Mouse (Mus musculus): ENCODE data around the gene Fam50a. TPM values are rescaled to one million over a fixed set of nuclear protein-coding genes. Genes with fewer than 3 reads are reported as not detected.

Fam50a gene
- total and polyA plus RNA-seq, 2 experiments from 2014 or later = 16.8 to 64.3 TPM

DNA sequence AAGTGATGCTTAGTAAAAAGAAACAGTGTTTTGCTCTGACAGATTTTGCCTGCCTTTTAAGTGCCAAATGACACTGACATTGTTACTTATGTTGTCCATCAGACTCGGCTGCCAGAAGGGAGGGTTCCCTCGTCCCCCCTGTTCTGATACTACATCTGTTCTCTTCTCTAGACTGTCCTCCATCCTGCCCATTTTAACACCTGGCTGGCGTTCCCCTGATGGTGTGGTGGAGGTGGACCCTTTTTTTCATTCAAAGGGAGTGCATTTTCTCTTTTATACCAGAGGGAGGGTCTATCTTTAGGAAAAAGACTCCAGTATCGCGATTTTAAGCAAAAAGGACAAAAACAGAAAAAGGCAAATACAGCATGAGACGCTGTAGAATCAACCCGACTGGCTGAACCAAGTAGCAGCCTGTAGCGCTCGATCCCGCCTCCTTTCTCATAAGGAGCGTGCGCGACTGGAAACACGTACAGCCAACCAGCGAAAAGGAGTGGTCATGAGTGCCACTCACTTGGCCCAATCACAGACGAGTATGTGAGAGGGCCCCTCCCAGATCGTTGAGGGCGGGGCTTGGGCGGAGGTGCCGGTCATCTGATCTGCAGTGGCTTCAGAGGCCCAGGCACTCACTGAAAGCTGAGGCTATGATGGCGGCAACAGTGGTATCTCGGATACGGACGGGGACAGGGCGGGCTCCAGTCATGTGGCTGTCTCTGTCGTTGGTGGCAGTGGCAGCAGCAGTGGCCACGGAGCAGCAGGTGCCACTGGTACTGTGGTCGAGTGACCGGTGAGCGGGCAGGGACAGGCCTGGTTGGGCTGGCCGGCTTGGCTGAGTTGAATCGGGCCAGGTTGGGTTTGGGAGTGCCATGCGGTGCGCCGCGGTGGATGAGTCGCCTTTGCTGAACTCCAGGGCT, 16.0 kb upstream of the Fam50a start, which contains the start of gene Atp6ap1:
Atp6ap1 (plus strand) TSS at position 560 of the 911 bp plus-strand sequence.
- ATAC-seq (peak; percentile 99), DNase-seq (peak; percentile 94)
- 30% methylated on average over 37 of the region's 37 CpGs for WGBS
- H3K27ac ChIP-seq (ENCODE audit: low read depth, low read length) = peak within 1 kb of the TSS; percentile 90
- no peak for TF ChIP-seq CTCF (IDR thresholded peaks at IDR 0.05; ENCODE audit: low read depth)
- H3K27me3 ChIP-seq (ENCODE audit: insufficient read depth, low read length) = no peaks in the 10 kb centered on the region
- H3K9ac ChIP-seq = peak within 1 kb of the TSS; percentile 69
- peaks cover 9% of the 10 kb centered on the region for H3K36me3 ChIP-seq (ENCODE audit: insufficient read depth)
- H3K9me3 ChIP-seq (ENCODE audit: low read length) = no peaks in the 10 kb centered on the region
- no peaks in the 10 kb centered on the region for H3K4me1 ChIP-seq (ENCODE audit: insufficient read depth)
- peak within 1 kb of the TSS; percentile 53 for H3K4me3 ChIP-seq (ENCODE audit: low read depth, low read length)
- peak within 1 kb of the TSS; percentile 56 for H3K4me2 ChIP-seq (ENCODE audit: low read depth)

DNA sequence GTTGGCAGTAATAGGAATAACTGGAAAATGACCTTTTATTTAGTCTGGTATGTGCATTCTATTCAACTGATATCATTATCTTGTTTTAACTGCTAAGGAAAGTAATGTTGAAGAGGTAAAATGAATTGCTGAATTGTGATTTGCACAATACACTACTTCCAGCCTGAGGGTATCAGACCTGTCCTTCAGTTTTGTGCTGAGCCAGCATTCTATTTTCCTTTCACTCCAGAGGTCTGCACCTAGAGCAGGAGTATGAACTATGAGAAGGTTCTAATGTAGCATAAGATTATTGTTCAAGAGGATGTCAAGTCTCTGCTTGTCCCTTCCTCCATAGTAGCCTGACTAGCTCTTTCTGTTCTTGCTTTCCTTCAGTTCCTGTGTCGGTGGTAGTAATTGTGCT, 14.5 kb upstream of the Fam50a start:
- H3K4me3 ChIP-seq (ENCODE audit: low read depth, low read length) = no peak overlapping the region
- H3K36me3 ChIP-seq (ENCODE audit: insufficient read depth) = peaks cover 14% of the 10 kb centered on the region
- H3K9me3 ChIP-seq (ENCODE audit: low read length) = no peaks in the 10 kb centered on the region
- no peaks in the 10 kb centered on the region for H3K4me1 ChIP-seq (ENCODE audit: insufficient read depth)
- ATAC-seq = no peak
- no peaks in the 10 kb centered on the region for H3K27me3 ChIP-seq (ENCODE audit: insufficient read depth, low read length)
- no peak overlapping the region for H3K27ac ChIP-seq (ENCODE audit: low read depth, low read length)
- no peak for DNase-seq
- no peak overlapping the region for H3K4me2 ChIP-seq (ENCODE audit: low read depth)
- no peak overlapping the region for H3K9ac ChIP-seq
- 96% methylated on average over 1 of the region's 1 CpGs for WGBS
- no peak for TF ChIP-seq CTCF (IDR thresholded peaks at IDR 0.05; ENCODE audit: low read depth)

DNA sequence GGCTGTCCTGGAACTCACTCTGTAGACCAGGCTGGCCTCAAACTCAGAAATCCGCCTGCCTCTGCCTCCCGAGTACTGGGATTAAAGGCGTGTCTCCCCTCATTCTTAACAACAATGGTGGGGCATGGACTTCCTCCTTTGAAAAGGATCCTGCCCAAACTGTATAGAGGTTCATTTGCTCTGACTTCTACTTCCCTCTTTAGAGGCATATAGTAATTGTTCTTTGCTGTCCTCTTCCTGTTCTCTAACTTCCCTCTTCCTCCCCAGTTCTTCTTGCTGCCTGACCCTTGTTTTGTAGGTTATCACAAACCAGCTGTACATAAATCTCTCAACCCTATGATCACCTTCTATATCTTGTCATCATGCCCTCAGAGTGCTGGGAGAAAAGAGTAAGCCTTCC, 13.1 kb upstream of the Fam50a start:
- DNase-seq = no peak
- H3K27me3 ChIP-seq (ENCODE audit: insufficient read depth, low read length) = no peaks in the 10 kb centered on the region
- TF ChIP-seq CTCF (IDR thresholded peaks at IDR 0.05; ENCODE audit: low read depth) = no peak
- H3K9me3 ChIP-seq (ENCODE audit: low read length) = no peaks in the 10 kb centered on the region
- H3K9ac ChIP-seq = no peak overlapping the region
- 86% methylated on average over 3 of the region's 3 CpGs for WGBS
- no peak overlapping the region for H3K4me3 ChIP-seq (ENCODE audit: low read depth, low read length)
- no peak overlapping the region for H3K27ac ChIP-seq (ENCODE audit: low read depth, low read length)
- peaks cover 14% of the 10 kb centered on the region for H3K36me3 ChIP-seq (ENCODE audit: insufficient read depth)
- no peak for ATAC-seq
- H3K4me2 ChIP-seq (ENCODE audit: low read depth) = no peak overlapping the region
- H3K4me1 ChIP-seq (ENCODE audit: insufficient read depth) = no peaks in the 10 kb centered on the region

DNA sequence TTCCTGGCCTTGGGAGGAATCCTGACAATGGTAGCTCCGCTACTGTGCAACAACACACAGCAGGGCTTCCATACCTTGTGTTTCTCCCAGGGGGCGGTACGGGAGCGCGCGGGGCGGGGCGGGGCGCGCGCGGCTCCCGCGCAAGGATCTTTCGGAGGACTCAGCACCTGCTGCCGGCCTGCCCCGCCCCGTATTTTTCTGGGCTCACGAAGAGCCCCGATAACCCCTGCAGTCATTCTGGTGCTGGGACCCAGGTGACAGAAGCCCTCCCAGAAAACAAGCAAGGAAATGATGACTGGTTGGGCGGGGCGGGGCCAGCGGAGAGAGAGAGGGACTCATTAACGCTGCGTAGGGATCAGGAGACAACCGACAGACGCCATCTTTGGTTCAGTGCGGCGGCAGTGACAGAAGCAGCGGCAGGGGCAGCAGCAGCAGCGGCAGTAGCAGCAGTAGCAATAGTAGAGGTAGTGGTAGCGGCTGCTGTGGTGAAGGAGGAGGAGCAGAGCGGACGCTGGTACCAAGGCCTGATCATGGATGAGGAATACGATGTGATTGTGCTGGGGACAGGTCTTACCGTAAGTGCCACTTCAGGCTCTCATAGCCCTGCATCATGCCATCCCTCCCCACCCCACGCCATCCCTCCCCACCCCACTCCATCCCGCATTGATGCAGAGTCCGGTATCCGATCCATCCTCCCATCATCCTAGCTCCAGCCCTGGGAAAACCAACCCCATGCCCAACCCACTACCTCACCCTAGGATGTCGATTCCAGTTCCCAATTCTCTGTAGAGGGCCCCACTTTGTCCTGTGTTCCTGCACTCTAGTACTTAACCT, 7.7 kb upstream of the Fam50a start, which contains the start of gene Gdi1:
Gdi1 (plus strand) TSS at position 132 of the 834 bp plus-strand sequence.
- peaks cover 26% of the 10 kb centered on the region for H3K36me3 ChIP-seq (ENCODE audit: insufficient read depth)
- peak within 1 kb of the TSS; percentile 56 for H3K4me2 ChIP-seq (ENCODE audit: low read depth)
- peak; percentile 91 for DNase-seq
- peak within 1 kb of the TSS; percentile 71 for H3K9ac ChIP-seq
- H3K4me3 ChIP-seq (ENCODE audit: low read depth, low read length) = peak within 1 kb of the TSS; percentile 54
- ATAC-seq = peak; percentile 91
- TF ChIP-seq CTCF (IDR thresholded peaks at IDR 0.05; ENCODE audit: low read depth) = peak; percentile 40
- peaks cover 9% of the 10 kb centered on the region; the same call in 1 of the 2 replicates for H3K4me1 ChIP-seq (ENCODE audit: insufficient read depth)
- H3K27me3 ChIP-seq (ENCODE audit: insufficient read depth, low read length) = no peaks in the 10 kb centered on the region
- H3K27ac ChIP-seq (ENCODE audit: low read depth, low read length) = peak within 1 kb of the TSS; percentile 97
- H3K9me3 ChIP-seq (ENCODE audit: low read length) = no peaks in the 10 kb centered on the region
- WGBS = 25% methylated on average over 41 of the region's 41 CpGs

DNA sequence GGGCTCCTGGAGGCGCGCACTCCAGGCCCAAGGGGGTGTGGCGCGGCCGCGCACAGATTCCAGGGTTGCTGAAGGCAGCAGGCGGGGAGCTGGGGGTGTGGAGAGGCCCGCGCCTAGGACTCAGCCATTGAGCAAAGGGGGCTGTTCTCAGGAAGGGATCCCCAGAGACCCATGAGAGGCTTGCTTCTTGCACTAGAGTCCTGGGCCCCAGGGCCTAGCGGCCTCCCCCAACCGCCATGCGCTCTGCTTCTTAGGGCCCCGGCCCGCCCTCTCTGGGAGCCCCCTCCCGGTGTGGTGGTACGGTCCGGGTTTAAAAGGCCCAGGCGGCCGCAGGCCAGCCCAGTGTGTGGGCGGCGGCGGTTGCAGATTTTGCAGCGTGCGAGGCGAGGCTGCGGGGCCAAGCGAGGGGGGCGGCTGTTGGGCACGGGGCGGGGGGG, 15.9 kb downstream of the Fam50a start, which contains the start of gene Plxna3:
Plxna3 (plus strand) TSS at position 342 of the 437 bp plus-strand sequence.
- H3K9me3 ChIP-seq (ENCODE audit: low read length) = no peaks in the 10 kb centered on the region
- WGBS = 29% methylated on average over 30 of the region's 30 CpGs
- no peaks in the 10 kb centered on the region for H3K36me3 ChIP-seq (ENCODE audit: insufficient read depth)
- DNase-seq = peak; percentile 86
- peaks cover 8% of the 10 kb centered on the region; the same call in 1 of the 2 replicates for H3K4me1 ChIP-seq (ENCODE audit: insufficient read depth)
- H3K27me3 ChIP-seq (ENCODE audit: insufficient read depth, low read length) = no peaks in the 10 kb centered on the region
- TF ChIP-seq CTCF (IDR thresholded peaks at IDR 0.05; ENCODE audit: low read depth) = no peak
- H3K27ac ChIP-seq (ENCODE audit: low read depth, low read length) = peak within 1 kb of the TSS; percentile 85
- peak within 1 kb of the TSS; percentile 48 for H3K4me3 ChIP-seq (ENCODE audit: low read depth, low read length)
- peak within 1 kb of the TSS; percentile 55 for H3K4me2 ChIP-seq (ENCODE audit: low read depth)
- ATAC-seq = peak; percentile 94
- H3K9ac ChIP-seq = peak within 1 kb of the TSS; percentile 65

DNA sequence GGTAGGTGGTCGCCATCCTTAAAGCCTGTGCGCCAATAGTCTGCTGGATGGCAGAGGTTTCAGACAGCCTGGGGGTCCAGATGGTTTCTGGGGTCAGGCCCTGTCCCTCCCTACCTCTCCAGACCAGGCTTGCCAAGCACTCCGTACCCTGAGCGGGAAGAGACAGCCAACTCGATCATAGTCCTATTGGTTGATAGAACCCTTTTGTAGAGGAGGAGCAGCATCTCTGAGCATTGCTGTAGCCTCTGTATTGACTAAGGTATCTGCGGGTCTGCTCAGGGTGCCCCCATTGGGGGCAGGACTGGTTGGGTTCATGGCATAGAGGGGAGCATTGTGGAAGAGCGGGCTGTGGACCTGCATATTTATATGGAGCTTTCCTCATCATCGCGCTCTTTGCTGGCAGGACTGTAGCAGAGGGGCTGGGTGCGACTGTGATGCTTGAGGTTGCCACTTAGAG, 16.4 kb downstream of the Fam50a start:
- peak; percentile 63 for ATAC-seq
- DNase-seq = peak; percentile 44
- Histone ChIP-seq H3K4me2 (ENCODE audit: low read depth) (peak overlapping the region; percentile 55), H3K36me3 (ENCODE audit: insufficient read depth) (no peaks in the 10 kb centered on the region), H3K27me3 (ENCODE audit: insufficient read depth, low read length) (no peaks in the 10 kb centered on the region), H3K4me1 (ENCODE audit: insufficient read depth) (peaks cover 8% of the 10 kb centered on the region; the same call in 1 of the 2 replicates), H3K27ac (ENCODE audit: low read depth, low read length) (peak overlapping the region; percentile 85), H3K9me3 (ENCODE audit: low read length) (no peaks in the 10 kb centered on the region), H3K9ac (peak overlapping the region; percentile 65), H3K4me3 (ENCODE audit: low read depth, low read length) (peak overlapping the region; percentile 48)
- no peak for TF ChIP-seq CTCF (IDR thresholded peaks at IDR 0.05; ENCODE audit: low read depth)
- 35% methylated on average over 10 of the region's 10 CpGs for WGBS
